Mouse (Mus musculus) testis, postnatal 14 days (tissue): Measurements from ENCODE around the gene Slc39a1.
A peak's percentile ranks its signal among the peaks of the same experiment; 100 is the strongest.

ENCODE experiments used
- DNase-seq: peaks from one replicate; pipeline ENCODE4 v3.0.0; 2021; ENCODE audit warnings: low spot score

The Slc39a1 gene

GRCm38 (mm10) chr3:90247960-90248745 lies at the start of gene Slc39a1:
Gene Slc39a1, plus strand, starts transcription at chr3:90248172.
- DNase-seq: peak; percentile 92

- no peak for DNase-seq
Measured at GRCm38 (mm10) chr3:90202884-90203283, 45.1 kb upstream of the Slc39a1 start.

DNA sequence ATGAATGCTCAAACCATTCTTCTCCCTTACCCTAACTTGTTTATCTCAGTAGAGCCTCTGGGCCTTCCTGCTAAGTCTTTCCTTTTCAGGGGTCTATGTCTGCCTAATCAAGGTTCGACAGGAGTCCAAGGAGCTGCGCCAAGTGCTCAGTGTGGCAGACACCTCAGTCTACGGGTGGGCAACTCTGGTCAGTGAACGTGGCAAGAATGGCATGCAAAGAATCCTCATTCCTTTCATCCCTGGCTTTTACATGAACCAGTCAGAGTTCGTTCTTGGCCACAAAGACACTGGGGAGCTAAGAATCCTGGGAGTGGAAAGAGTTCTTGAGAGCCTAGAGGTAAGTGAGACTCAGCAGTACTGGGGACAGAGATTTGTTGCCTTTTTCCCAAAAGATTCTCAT lies 44.4 kb upstream of the Slc39a1 start:
- no peak for DNase-seq

DNA sequence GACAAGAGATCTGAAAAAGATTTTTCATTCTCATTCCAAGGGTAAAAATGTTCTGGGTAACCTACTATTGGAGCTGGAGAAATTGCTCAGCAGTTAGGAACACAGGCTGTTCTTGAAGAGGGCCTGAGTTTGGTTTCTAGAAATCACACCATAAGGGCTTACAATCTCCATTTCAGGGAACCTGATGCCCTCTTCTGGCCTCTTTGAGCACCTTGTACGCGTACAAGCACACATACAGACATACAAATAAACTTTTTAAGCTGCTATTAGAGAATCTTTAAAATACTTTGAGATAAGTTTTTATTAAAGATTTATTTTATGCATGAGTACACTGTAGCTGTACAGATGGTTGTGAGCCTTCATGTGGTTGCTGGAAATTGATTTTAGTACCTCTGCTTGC lies 43.4 kb upstream of the Slc39a1 start:
- no peak for DNase-seq

- no peak for DNase-seq
Measured at GRCm38 (mm10) chr3:90208662-90209061, 39.3 kb upstream of the Slc39a1 start.

- no peak for DNase-seq
Measured at GRCm38 (mm10) chr3:90209908-90210566, 37.9 kb upstream of the Slc39a1 start.

DNA sequence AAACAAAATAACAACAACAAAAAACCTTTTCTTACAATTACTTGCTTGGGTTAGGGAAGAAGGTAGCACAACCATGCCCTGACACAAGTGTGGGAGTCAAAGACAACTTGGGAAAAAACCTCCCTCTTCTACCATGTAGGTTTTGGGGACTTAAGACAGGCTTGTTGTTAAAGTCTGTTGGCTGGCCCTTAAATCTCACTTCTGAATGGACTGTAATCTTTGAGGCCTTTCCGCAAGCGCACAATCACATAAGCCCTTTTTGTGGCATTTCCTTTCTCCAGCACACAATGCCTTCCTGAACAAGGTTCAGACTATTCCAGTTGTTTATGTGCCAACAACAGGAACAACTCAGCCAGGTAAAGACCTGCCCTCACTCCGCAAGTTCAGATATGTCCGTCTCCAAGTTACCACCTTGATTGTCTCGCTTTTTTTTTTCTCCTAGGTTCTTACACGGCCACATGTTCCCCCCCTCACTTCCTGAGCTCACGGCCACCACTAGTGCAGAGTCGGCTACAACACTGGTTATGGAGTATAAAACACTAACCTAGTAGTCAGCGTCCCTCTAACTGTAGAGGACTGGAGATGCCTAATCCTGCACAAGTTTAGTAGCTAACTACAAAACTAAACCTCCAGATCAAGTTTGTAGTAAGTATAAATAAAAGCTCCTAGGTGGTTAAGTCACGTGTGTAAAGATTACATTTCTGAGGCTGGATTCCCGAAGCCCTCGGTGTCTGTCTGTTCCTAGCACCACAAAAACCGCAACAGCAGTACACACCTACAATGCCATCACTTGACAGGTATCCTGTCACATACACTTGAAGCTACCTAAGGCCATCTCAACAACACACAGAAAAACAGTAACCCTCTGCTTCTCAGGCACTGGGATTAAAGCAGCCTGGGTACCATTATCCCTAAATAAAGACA lies 36.2 kb upstream of the Slc39a1 start:
- no peak for DNase-seq

GRCm38 (mm10) chr3:90212723-90213122 lies 35.2 kb upstream of the Slc39a1 start:
- no peak for DNase-seq

GRCm38 (mm10) chr3:90213377-90213866 lies 34.5 kb upstream of the Slc39a1 start, which contains the start of the genes Rps27 and Rab13:
Gene Rps27, minus strand, starts transcription at chr3:90213651.
Gene Rab13, plus strand, starts transcription at chr3:90213695.
- peak; percentile 91 for DNase-seq

GRCm38 (mm10) chr3:90213956-90214684 lies 33.9 kb upstream of the Slc39a1 start:
- DNase-seq: no peak

DNA sequence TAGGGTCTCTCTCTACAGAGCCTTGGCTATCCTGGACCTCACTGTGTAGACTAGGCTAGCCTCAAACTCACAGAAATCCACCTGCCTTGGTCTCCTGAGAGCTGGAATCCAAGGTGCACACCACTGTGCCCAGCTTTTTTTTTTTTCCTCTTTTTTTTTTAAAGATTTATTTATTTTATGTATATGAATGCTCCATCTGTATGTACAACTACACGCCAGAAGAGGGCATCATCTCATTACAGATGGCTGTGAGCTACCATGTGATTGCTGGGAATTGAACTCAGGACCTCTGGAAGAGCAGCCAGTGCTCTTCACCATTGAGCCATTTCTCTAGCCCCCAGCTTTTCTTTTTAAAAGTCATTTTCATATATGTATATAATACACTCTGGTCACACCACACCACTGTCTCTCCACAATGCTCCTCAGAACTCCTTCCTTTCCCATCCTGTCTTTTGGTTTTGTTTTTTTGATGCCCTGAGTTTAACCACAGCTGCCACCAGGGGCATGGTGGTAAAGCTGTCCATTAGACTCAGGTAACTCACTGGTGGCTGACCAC lies 32.1 kb upstream of the Slc39a1 start:
- DNase-seq: no peak

DNA sequence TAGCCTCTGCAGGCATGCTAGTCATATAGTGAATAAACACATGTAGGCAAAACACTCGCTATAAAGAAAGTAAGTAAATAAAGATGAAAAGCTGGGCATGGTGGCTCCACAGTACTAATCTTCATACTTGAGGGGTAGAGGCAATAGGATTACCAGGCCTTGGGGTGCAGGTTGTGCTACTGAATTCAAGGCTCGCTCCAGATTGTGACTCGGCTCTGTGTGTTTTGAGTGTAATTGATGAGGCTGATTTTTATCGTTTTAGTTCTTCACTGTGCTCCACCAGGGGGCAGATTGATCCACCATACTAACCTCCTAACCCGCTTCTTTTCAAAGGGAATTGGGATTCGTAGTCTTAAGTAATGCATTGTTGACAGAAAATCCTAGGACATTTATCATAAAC lies 27.9 kb upstream of the Slc39a1 start:
- DNase-seq: no peak

DNA sequence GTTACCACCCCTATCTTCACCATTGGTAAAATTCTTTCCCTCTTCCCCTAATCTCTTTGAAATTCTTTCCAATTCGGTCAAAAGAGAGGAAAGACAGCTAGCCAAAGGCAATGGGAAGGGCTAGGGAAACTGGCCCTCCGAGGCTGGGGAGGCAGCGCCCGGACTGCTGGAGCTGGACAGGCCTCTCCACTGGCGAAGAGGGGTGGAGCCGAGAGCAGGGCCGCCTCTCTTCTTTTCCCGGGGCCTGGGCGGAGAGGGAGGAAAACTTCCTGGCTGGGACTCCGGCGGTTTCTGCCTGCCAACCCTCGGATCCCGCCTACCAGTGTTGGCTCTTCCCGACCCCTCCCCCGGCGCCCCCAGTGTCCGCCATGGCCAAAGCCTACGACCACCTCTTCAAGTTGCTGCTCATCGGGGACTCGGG lies 27.4 kb upstream of the Slc39a1 start:
- peak; percentile 74 for DNase-seq

DNA sequence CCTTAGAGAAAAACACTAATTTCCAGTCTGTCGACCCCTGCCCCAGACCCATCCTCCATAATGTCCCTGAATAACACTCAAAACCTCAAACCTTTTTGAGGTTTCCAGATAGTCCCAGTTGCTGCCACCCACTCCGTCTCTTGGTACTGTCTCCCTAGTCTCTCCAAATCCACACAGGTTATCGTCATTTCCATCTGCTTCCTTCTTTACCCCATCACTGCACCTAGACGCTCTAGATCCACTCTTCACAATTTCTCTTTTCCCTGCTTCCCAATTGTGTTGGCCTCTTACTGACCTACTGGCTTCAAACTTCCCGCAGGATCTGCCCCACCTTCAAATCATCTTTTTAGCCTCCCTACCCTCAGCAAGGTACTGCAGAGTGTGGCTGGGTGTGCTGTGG lies 26.8 kb upstream of the Slc39a1 start:
- no peak for DNase-seq

DNA sequence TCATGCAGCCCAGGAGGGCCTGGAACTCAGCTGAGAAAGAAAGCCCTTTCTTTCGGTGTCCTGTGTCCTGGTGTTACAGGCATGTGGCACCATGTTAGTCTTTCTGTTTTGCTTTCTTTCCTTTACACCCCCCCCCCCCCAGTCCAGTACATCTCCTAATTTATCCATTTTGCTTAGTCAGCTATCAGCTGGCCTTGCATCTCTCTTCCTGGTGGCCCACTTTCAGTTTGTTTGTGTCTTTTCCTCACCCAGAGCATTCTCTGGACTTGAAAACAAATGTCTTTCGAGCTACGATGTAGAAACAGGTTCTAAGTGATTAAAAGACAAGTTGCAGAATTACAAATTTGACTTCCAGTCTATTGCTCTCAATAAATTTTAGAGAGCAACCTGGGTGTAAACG lies 25.5 kb upstream of the Slc39a1 start:
- no peak for DNase-seq

DNA sequence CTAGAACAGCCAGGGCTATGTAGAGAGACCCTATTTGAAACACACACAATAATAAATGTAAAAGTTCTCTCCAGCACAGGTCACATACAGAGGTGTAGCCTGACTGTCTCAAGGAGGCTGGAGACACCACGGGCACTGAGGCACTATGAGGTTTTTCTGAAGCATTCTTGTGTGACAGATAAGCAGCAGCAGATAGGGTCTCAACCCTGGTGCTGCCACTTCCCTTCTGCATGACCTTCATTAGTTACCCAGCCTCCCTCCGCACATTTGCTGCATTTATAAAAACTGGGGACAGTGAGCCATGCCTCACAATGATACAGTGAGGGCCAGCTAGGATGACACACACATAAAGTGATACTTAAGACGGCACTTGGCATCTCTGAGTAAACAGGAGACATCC lies 25.0 kb upstream of the Slc39a1 start:
- no peak for DNase-seq

DNA sequence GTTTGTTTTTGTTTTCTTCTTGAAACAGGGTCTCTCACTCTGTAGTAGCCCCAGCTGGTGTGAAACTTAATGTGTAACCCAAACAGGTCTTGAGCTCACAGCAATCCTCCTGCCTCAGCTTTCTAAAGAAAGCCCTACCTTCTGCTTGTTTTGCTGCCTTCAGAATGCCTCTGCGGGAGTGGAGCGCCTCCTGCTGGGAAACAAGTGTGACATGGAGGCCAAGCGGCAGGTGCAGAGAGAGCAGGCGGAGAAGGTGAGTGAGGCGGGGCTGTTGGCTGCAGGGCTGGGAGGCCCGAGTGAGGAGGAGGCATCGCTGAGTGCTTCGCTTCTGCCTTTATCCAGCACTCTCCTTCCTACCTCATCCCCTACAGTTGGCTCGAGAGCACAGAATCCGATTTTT lies 23.6 kb upstream of the Slc39a1 start:
- no peak for DNase-seq

DNA sequence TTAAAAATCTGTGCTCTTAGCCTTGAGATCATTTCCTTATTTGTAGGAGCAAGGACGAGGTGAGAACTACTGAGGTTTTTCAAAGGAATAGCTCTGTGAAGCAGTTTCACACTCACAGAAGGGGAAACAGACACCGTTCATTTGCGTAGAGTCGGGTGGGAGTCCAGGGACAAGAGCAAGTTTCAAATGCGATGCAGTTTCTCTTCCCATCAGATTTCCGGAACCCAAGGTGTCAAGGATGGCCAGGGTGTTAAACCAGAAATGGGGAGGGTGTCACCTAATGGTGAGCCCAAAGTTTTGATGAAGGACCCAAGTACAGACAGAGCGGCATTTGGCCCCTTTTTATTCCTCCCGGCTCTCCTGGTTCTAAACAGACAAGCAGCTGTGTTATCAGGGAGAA lies 16.9 kb upstream of the Slc39a1 start:
- no peak for DNase-seq

GRCm38 (mm10) chr3:90231507-90232333 lies 16.3 kb upstream of the Slc39a1 start, which contains the start of gene Jtb:
Gene Jtb, plus strand, starts transcription at chr3:90231597.
- DNase-seq: peak; percentile 93

DNA sequence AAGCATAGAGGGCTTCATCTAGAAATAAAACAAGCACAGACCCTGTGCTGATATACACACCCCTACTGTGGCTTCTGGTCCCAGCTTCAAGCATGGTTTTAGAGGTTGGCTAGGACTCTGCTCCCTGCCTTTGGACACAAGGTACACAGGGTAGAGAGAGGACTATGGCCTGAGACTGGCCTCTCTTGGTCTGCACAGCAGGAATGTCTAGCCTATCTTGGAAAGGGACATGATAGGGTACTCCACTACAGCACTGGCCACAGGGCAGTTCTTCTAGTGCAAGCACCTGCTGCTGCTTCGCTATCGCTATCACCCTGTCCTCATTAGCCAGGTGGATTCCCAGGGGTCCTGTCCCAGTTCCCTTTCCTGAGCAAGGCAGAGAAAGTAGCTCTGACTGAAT lies 6.7 kb upstream of the Slc39a1 start:
- DNase-seq: no peak
